Mouse (Mus musculus): ENCODE data around the gene Fbll1.

DNA sequence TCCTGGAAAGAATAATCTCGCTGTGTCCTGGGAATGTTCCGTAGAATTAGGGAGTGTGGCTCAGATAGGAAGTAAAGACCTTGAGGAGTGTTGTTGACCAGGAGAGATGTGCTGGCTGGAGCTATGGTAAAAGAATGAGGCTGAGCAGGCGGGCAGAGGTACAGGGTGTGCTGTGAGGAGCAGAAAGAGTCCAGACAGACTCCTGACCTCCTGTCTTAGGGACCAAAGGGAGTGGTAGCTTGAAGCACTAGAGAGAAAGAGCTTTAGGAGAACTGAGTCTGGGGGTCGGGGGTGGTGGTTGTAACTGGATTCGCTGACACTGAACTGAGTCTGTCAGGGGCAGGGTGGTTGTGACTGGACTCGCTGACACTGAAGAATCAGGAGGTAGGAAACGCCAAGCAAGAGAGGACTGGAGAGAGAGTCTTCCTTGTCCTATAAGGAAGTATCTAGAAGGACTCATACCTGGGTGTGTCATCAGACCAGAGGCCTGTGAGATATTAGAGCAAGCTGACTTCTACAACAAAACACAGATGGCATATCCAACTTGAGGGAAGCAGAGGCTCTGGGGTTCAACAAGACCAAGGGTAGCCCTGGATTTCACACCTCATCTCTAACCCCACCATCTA, 38.6 kb downstream of the Fbll1 start:
- TF ChIP-seq GATA1 (IDR thresholded peaks at IDR 0.05; ENCODE audit: low read length) (no peak), TAL1 (IDR thresholded peaks at IDR 0.05; ENCODE audit: low read length) (no peak)

Measured in erythroblast, embryonic 14.5 days (primary cell).